Mouse (Mus musculus) granulocyte monocyte progenitor cell, adult 5-6 weeks (primary cell): ENCODE measurements around the gene Ldhb. TPM values are rescaled to one million over a fixed set of nuclear protein-coding genes. Genes with fewer than 3 reads are reported as not detected.
"Not testable (repeated sequence)": the region's sequence is repeated elsewhere in the genome, so short reads cannot be mapped to it uniquely, and the experiment has no call there.

Experiments used
- ATAC-seq: replicated peaks from 2 replicates; pipeline ENCODE4 v1.8.0; 2016; ENCODE audit warnings: mild to moderate bottlenecking, moderate TSS enrichment, inconsistent platforms; ENCODE audit not compliant: poor library complexity, severe bottlenecking
- total RNA-seq, 2 experiments: library from RNA; stranded (forward) in 1 of 2; stranded (reverse) in 1 of 2; fragments of 200-712, 200-1000 nt in 1 of 2; fragments of >200 nt in 1 of 2; fragmentation: Nextera tagmentation in 1 of 2; gene quantifications; 2 replicates each; pipeline ENCODE4 v1.2.3; 2014 to 2017

Gene Ldhb
- total RNA-seq, 2 experiments from 2014 or later = 41.2 to 64.1 TPM

DNA sequence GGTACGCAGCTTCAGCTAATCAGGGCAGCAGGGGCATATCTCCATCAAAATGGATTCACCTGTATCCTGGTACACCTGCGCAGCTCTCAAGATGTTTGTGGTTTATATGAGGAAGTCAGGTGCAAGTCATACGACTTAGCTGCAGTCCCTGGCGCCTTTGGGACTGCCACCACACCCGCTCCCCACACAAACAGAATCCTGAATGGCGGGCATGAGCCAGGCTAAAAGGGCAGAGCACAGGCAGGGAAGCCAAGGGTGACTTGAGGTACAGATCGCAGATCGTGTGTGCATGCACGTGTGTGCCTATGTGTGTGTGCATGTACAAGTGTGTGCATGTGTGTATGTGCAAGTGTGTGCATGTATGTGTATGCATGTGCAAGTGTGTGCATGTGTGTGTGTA lies 7.6 kb upstream of the Ldhb start:
- ATAC-seq = not testable (repeated sequence)

DNA sequence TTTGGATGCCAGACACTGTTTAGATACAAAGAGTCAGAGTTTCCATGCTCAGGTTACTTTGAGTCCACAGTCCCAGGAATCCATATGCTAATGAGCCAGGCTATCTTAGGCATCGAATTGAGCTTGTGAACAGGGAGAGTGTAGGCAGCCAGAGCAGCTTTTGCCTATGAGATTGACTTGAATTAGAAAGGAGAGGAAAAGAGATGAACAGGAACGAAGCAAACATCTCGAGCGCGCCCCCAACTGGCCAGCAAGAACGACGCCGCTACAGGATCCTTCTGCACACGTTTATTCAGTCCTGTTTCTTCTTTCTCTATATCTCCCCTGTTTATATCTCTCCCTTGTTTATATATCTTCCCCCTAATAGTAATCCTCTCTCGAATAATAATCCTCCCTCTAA lies 7.2 kb upstream of the Ldhb start:
- ATAC-seq = 0 out of 2 replicates have a peak, but pooled peaks have one; percentile 17

DNA sequence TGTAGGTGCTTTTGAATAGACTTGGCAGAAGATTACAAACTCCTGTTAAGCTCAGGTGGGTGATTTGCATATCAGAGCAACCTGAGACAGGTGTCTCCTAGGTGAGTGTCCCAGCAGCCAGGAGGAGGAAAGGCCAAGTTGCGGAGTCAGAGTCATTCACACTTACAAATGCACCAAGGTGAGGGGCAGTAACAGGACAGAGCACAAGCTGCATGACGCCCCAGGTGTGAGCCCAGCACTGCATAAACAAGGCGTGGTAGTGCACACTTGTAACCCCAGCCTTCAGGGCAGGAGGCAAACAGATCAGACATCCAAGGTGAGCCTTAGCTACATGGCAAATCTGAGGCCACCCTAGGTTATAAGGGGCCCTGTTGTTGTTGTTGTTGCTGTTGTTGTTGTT lies 5.1 kb upstream of the Ldhb start:
- ATAC-seq = no peak

- ATAC-seq = no peak
These were observed 3.9 kb upstream of the Ldhb start for GRCm38 (mm10) chr6:142511516-142512135.

DNA sequence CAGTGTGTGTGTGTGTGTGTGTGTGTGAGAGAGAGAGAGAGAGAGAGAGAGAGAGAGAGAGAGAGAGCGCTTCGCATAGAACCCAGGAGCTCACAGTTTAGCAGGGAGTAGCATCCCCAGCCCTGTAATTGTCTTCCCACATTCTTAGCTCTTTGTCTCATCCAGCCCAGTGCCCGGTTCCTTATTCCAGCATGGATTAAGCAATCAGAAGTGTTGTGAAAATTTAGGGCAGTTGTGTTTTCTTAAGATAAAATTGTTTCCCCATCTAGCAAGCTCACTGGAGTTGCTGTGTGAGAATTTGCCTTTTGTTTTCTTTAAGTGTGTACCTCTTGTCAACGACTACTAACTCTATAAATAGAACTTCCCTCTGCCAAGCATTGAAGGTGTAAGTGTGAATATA lies 906 bp upstream of the Ldhb start:
- peak; percentile 71 for ATAC-seq

DNA sequence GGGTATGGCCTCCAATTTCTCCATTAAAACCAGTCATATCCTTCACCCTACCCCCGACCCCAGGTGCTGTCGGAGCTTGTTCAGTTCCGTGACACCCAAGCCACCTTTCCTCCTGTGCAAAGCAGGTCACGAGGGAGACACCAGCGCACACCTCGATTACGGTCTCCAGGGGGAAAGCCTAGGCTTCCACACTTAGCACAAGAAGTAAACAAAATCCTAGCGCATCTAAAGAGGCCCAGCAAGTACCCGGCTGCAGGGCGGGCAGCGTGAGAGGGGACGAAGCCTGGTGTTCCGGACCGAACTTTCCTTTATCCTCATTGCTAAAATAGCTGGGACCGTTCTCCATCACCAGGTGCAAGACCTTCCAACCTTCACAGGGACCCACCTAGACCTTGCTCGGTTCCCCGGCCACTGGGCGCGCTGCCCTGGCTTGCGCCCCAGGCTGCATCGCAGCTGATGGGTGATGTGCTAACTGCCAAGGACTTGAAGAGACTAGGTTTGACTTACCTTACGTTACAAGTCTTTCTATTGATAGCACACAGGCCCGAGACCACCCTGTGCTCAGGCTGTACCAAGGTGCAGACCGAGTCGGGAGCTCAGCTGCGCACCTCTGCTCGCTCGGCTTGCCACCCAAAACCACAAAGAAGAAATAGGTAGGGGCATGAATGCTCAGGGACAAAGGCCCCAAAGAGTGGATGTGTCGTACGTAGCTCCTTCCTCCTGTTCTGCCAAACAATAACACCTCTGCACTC lies 548 bp downstream of the Ldhb start:
- peak; percentile 16 for ATAC-seq

DNA sequence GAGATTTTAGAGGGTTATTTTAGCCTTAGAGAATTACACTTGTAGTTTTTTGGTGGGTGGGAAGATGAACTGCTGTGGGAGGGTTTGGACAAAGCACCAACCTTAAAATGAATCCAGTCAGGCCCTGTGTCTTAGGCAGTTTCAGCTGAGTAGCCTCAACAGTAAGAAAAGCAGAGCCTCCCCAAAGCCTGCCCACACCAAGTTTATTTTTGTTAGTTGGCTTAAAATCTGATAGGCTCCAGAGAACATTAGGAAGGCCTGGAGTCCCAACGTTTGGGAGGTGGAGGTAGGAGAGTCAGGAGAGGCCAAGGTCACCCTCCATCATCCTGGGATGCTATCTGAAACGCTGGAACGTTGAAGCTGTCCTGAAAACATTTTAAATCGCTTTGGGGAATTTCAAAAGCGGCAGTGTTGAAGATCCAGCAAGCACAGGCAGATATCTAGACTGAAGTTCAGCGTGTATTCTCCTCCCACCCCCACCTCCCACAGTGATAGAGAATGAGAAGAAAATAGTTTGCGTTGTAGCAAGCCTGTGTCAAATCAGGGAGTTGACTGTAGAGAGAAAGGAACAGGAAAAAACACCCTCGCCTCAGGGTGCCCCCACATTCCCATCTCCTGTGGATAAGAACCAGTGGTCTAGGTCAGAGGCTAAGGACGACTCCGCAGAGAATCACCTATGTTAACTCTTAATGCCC lies 1.3 kb downstream of the Ldhb start:
- ATAC-seq = no peak

DNA sequence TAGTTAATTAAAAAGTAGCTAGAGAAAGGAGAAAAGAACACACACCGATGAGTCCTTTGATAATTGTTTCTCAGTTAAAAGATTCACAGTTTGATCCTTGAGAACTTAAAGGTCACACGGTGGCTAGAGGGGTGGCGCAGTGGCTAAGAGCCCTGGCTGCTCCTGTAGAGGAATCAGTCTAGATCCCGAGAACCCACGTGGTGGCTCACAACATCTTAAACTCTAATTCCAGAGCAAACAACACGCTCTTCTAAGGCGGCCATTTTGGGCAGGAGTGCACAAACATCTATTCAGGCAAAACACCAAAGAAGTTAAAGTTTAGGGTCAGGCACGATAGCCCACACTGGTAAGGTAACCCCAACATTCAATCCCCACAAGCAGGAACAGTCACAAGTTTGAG lies 4.2 kb downstream of the Ldhb start:
- ATAC-seq = no peak

GRCm38 (mm10) chr6:142502519-142503125 lies 5.1 kb downstream of the Ldhb start:
- ATAC-seq = no peak

DNA sequence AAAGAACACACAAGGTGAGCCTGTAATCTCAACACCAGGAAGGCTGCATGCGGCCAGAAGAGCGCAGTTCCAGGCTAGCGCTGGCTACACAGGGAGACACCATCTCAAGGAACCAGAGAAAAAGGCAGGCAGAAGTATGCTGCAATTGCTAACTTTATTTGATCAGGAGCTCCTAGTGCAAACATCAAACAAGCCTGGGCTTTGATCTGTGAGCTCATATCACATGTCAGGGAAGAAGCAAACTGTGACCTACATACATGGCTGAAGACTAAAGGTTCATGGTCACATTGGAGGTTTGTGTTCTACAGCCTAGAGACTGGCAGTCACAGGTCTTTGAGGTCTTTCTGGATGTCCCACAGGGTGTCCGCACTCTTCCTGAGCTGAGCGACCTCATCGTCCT lies 17.6 kb downstream of the Ldhb start:
- ATAC-seq = not testable (repeated sequence)

GRCm38 (mm10) chr6:142487638-142488037 lies 20.1 kb downstream of the Ldhb start:
- ATAC-seq = no peak

- 0 out of 2 replicates have a peak, but pooled peaks have one; percentile 14 for ATAC-seq
These were observed 22.2 kb downstream of the Ldhb start for GRCm38 (mm10) chr6:142485478-142486123.

DNA sequence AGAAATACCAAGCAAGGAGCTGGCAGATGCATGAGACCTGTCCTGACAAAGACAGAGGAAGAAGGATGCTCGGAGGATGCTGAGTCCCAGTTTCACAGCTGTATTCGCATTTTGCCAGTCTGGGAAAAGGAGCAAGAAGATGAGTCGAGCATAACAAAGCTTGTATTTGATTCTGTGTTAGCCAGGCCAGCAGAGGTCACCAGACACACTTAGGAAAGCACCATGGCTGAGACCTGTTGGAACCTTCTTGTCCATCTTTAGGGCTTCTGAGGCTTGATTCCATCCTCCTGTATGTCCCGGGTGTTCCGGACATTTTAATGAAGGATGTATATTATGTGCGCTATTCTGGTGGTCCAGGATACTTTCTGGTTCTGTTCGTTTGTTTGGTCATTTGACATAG lies 30.5 kb downstream of the Ldhb start:
- 0 out of 2 replicates have a peak, but pooled peaks have one; percentile 14 for ATAC-seq

- no peak for ATAC-seq
These were observed 35.0 kb downstream of the Ldhb start, which contains the start of gene Gys2 for GRCm38 (mm10) chr6:142472801-142473203. Gene Gys2 (minus strand): TSS chr6:142473109.

DNA sequence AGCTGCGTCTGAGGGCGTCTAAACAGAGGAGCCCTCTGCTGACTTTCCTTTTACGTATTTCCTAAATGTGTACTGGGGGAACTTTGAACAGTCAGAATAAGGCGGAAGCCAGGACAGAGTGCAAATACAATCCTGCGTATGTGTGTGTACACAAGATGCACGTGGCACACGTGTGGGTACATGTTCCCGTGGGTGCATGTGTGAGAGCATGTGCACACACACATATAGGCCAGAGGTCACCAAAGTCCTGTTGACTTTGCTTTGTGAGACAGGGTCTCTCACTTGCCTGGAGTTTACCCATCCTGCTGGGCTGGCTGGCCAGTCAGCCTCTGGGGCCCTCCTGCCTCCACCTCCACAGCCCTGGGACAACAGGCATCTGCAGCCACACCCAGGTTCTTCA lies 36.6 kb downstream of the Ldhb start:
- ATAC-seq = no peak

DNA sequence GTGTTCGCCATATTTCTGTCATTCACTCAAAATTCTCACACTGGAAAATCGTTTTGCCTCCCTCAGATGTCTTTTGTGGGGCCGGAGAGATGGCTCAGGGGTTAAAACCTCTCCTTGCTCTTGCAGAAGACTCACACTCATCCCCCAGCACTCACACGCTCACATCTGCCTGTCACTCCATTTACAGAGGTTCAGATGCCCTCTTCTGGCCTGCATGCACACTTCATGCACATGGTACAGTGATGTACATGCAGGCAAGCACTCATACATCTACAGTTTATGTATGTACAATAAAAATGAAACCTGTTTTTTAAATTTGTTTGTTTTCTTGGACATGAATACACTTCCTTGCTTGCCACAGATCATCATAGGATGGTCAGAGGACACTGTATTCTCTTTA lies 38.2 kb downstream of the Ldhb start:
- ATAC-seq = peak; percentile 69

GRCm38 (mm10) chr6:142462194-142462593 lies 45.6 kb downstream of the Ldhb start:
- ATAC-seq = no peak

GRCm38 (mm10) chr6:142459017-142459678 lies 48.6 kb downstream of the Ldhb start:
- no peak for ATAC-seq

GRCm38 (mm10) chr6:142458010-142458409 lies 49.7 kb downstream of the Ldhb start:
- ATAC-seq = no peak
